Mouse (Mus musculus) hindbrain, embryonic 16.5 days (tissue): ENCODE measurements around the gene Nptx1. TPM values are rescaled to one million over a fixed set of nuclear protein-coding genes. Genes with fewer than 3 reads are reported as not detected.

Experiments used
- ATAC-seq: fragments of 200-750 bp; cut with Nextera tagmentation; 2 replicates; pipeline ENCODE4 v1.8.0; 2017; ENCODE audit warnings: moderate TSS enrichment, moderate library complexity
- H3K27ac ChIP-seq: fragments of 300-500 bp; sonication (generic); 2 replicates; pipeline ENCODE4 v1.5.1; 2014; ENCODE audit warnings: low read depth, mild to moderate bottlenecking, control low read depth, low read length, moderate library complexity
- H3K27me3 ChIP-seq: fragments of 300-500 bp; sonication (generic); replicated peaks from 2 replicates; pipeline ENCODE4 v1.6.1; 2014; ENCODE audit warnings: low read length; ENCODE audit not compliant: control insufficient read depth, insufficient read depth
- H3K36me3 ChIP-seq: fragments of 300-500 bp; sonication (generic); 2 replicates; pipeline ENCODE4 v1.6.1; 2014; ENCODE audit warnings: mild to moderate bottlenecking, low read length, moderate library complexity, mixed read lengths; ENCODE audit not compliant: control insufficient read depth, insufficient read depth
- H3K4me1 ChIP-seq: fragments of 300-500 bp; sonication (generic); 2 replicates; pipeline ENCODE4 v1.6.1; 2014; ENCODE audit warnings: low read depth, low read length; ENCODE audit not compliant: control insufficient read depth, insufficient read depth
- H3K4me2 ChIP-seq: fragments of 300-500 bp; sonication (generic); 2 replicates; pipeline ENCODE4 v1.6.1; 2014; ENCODE audit warnings: mild to moderate bottlenecking, low read length, control low read depth, moderate library complexity
- H3K4me3 ChIP-seq: fragments of 300-500 bp; sonication (generic); 2 replicates; pipeline ENCODE4 v1.5.1; 2014; ENCODE audit warnings: mild to moderate bottlenecking, low read length, control low read depth, moderate library complexity
- H3K9ac ChIP-seq: fragments of 300-500 bp; sonication (generic); 2 replicates; pipeline ENCODE4 v1.6.1; 2014; ENCODE audit warnings: low read depth, mild to moderate bottlenecking, control low read depth, low read length, moderate library complexity
- H3K9me3 ChIP-seq: fragments of 300-500 bp; sonication (generic); 2 replicates; pipeline ENCODE4 v1.6.1; 2014; ENCODE audit warnings: mild to moderate bottlenecking, low read length, moderate library complexity; ENCODE audit not compliant: control insufficient read depth
- WGBS: fragments of 180-500 bp; shearing (Covaris S2); extraction: QIAGEN DNeasy Blood & Tissue Kit; methylation state at CpG from one replicate; pipeline ENCODE4 v1.1.7; 2014; 5-methylcytosine and 5-hydroxymethylcytosine counted together
- polyA plus RNA-seq: library from polyadenylated mRNA; unstranded; fragments of >200 nt; fragmentation: Nextera tagmentation; extraction: Ambion mirVana; gene quantifications from 2 replicates; pipeline ENCODE4 v1.2.1, GENCODE M21; 2015

Nptx1 gene
- polyA plus RNA-seq, 1 experiment from 2014 or later = 15.6 TPM

- Histone ChIP-seq H3K4me1 (peaks cover 50% of the 10 kb centered on the region), H3K4me3 (peak overlapping the region; percentile 68), H3K27ac (no peak overlapping the region), H3K36me3 (no peaks in the 10 kb centered on the region; the same call in 1 of the 2 replicates), H3K9ac (peak overlapping the region; percentile 86), H3K4me2 (peak overlapping the region; percentile 96), H3K27me3 (0 out of 2 replicates have a peak, but pooled peaks cover 4% of the 10 kb centered on the region), H3K9me3 (no peaks in the 10 kb centered on the region)
- WGBS = 5% methylated on average over 10 of the region's 10 CpGs
- no peak for ATAC-seq
Observed at GRCm38 (mm10) chr11:119545741-119546495, 1.6 kb downstream of the Nptx1 start.

GRCm38 (mm10) chr11:119545281-119545680 is 2.3 kb downstream of the Nptx1 start:
- Histone ChIP-seq H3K4me1 (peaks cover 47% of the 10 kb centered on the region), H3K4me3 (peak overlapping the region; percentile 68), H3K27me3 (0 out of 2 replicates have a peak, but pooled peaks cover 4% of the 10 kb centered on the region), H3K9ac (peak overlapping the region; percentile 1), H3K27ac (no peak overlapping the region), H3K36me3 (no peaks in the 10 kb centered on the region; the same call in 1 of the 2 replicates), H3K9me3 (no peaks in the 10 kb centered on the region), H3K4me2 (peak overlapping the region; percentile 96)
- no peak for ATAC-seq
- 53% methylated on average over 3 of the region's 3 CpGs for WGBS

GRCm38 (mm10) chr11:119544518-119545105 is 2.9 kb downstream of the Nptx1 start:
- Histone ChIP-seq H3K36me3 (no peaks in the 10 kb centered on the region; the same call in 1 of the 2 replicates), H3K4me1 (peaks cover 45% of the 10 kb centered on the region), H3K4me3 (peak overlapping the region; percentile 68), H3K27me3 (0 out of 2 replicates have a peak, but pooled peaks cover 4% of the 10 kb centered on the region), H3K9me3 (no peaks in the 10 kb centered on the region), H3K9ac (peak overlapping the region; percentile 1), H3K4me2 (peak overlapping the region; percentile 96), H3K27ac (no peak overlapping the region)
- WGBS = 65% methylated on average over 15 of the region's 15 CpGs
- ATAC-seq = no peak

GRCm38 (mm10) chr11:119543816-119544517 is 3.6 kb downstream of the Nptx1 start:
- peak overlapping the region; percentile 68; the same call in 1 of the 2 replicates for H3K4me3 ChIP-seq
- no peak for ATAC-seq
- no peaks in the 10 kb centered on the region for H3K9me3 ChIP-seq
- H3K4me2 ChIP-seq = peak overlapping the region; percentile 96
- H3K4me1 ChIP-seq = peaks cover 39% of the 10 kb centered on the region
- no peaks in the 10 kb centered on the region; the same call in 1 of the 2 replicates for H3K36me3 ChIP-seq
- no peak overlapping the region for H3K27ac ChIP-seq
- no peak overlapping the region for H3K9ac ChIP-seq
- WGBS = 59% methylated on average over 15 of the region's 16 CpGs
- 0 out of 2 replicates have a peak, but pooled peaks cover 4% of the 10 kb centered on the region for H3K27me3 ChIP-seq

GRCm38 (mm10) chr11:119542886-119543285 is 4.7 kb downstream of the Nptx1 start:
- WGBS = 67% methylated on average over 5 of the region's 5 CpGs

GRCm38 (mm10) chr11:119542371-119542770 is 5.2 kb downstream of the Nptx1 start:
- ATAC-seq = no peak
- Histone ChIP-seq H3K4me1 (peaks cover 27% of the 10 kb centered on the region), H3K36me3 (no peaks in the 10 kb centered on the region; the same call in 1 of the 2 replicates), H3K9ac (no peak overlapping the region), H3K9me3 (no peaks in the 10 kb centered on the region), H3K4me2 (no peak overlapping the region), H3K27me3 (no peaks in the 10 kb centered on the region), H3K4me3 (no peak overlapping the region), H3K27ac (no peak overlapping the region)
- WGBS = 61% methylated on average over 9 of the region's 9 CpGs

More at GRCm38 (mm10) chr11:119542886-119543285, 4.7 kb downstream of the Nptx1 start:
- Histone ChIP-seq H3K4me2 (no peak overlapping the region), H3K36me3 (no peaks in the 10 kb centered on the region; the same call in 1 of the 2 replicates), H3K27ac (no peak overlapping the region), H3K4me3 (no peak overlapping the region), H3K27me3 (no peaks in the 10 kb centered on the region), H3K4me1 (peaks cover 28% of the 10 kb centered on the region), H3K9ac (no peak overlapping the region), H3K9me3 (no peaks in the 10 kb centered on the region)
- no peak for ATAC-seq

- H3K9ac ChIP-seq = no peak overlapping the region
- no peaks in the 10 kb centered on the region for H3K9me3 ChIP-seq
- ATAC-seq = no peak
- peaks cover 18% of the 10 kb centered on the region for H3K4me1 ChIP-seq
- WGBS = 73% methylated on average over 9 of the region's 9 CpGs
- no peaks in the 10 kb centered on the region for H3K27me3 ChIP-seq
- no peaks in the 10 kb centered on the region; the same call in 1 of the 2 replicates for H3K36me3 ChIP-seq
- H3K27ac ChIP-seq = no peak overlapping the region
- H3K4me3 ChIP-seq = no peak overlapping the region
- H3K4me2 ChIP-seq = no peak overlapping the region
Observed at GRCm38 (mm10) chr11:119541082-119541481, 6.5 kb downstream of the Nptx1 start.

GRCm38 (mm10) chr11:119540560-119540959 is 7.0 kb downstream of the Nptx1 start:
- H3K4me1 ChIP-seq = peaks cover 13% of the 10 kb centered on the region
- ATAC-seq = no peak

More at GRCm38 (mm10) chr11:119540560-119540959, 7.0 kb downstream of the Nptx1 start:
- Histone ChIP-seq H3K9ac (no peak overlapping the region), H3K9me3 (no peaks in the 10 kb centered on the region), H3K4me2 (no peak overlapping the region), H3K27me3 (no peaks in the 10 kb centered on the region), H3K36me3 (no peaks in the 10 kb centered on the region; the same call in 1 of the 2 replicates), H3K4me3 (no peak overlapping the region), H3K27ac (no peak overlapping the region)
- WGBS = 73% methylated on average over 9 of the region's 9 CpGs
